Mouse (Mus musculus): Measurements from ENCODE around the gene Dennd1a.

Gene Dennd1a

DNA sequence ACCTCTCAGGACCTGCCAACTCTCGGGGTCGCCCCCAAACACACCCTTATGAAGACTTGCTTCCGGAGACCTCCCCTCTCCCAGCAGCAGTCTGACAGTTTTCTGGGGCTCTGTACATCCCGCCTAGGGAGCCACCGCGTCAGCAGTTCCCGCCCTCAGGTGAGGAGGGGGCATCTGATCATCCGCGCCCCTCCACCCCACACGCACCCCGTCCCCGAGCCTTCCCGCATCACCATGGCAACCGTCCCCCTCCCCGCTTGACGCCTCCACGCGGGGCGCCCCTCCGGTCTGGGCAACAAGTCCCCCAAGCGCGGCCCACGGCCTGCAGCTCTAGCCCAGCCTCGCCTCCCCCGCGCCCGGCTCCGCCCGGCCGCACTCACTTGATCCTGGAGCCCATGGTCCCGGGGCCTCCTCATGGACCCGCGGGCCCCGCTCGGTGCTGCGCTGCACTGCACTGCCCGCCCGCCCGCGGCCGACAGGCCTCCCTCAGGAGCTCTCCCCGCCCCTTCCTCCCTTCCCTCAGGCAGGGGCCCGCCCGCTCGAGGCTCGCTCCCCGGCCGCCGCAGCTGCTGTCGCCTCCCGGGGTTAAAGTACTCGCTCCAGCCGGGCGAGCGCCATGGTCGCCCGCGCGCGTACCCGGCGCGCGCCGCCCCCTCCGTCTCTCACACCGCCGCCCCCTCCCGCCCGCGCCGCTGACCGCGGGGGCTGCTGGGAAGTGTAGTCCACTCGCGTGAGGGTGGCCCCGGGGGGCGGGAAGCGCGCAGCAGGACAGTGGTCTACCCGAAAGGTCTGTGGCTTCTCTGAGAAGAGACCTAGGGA, at the start of gene Dennd1a:
TSS of gene Dennd1a (minus strand) at position 658 of the 819 bp plus-strand sequence.
- DNase-seq (ENCODE audit: low spot score) = peak; percentile 89

DNA sequence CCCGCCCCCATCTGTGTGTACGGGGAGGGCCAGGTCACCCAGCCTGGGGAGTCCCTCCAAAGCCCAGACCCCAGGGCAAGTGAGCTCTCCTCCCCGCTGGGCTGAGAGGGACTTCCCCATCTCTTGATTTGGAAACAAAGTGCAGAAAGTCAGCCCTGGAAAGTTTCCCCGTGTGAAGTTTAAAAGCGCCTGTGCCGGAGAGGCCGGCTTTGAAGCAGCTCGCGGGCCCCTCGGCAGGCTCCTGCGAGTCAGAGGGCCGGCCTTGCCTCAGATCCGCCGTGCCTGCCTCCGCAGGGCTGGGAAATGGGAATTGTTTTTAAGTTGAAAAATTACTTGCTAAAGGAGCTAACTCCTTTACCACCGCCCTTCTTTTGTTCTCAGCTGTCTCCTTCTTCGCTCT, 49.4 kb upstream of the Dennd1a start:
- peak; percentile 67 for DNase-seq (ENCODE audit: low spot score)

DNA sequence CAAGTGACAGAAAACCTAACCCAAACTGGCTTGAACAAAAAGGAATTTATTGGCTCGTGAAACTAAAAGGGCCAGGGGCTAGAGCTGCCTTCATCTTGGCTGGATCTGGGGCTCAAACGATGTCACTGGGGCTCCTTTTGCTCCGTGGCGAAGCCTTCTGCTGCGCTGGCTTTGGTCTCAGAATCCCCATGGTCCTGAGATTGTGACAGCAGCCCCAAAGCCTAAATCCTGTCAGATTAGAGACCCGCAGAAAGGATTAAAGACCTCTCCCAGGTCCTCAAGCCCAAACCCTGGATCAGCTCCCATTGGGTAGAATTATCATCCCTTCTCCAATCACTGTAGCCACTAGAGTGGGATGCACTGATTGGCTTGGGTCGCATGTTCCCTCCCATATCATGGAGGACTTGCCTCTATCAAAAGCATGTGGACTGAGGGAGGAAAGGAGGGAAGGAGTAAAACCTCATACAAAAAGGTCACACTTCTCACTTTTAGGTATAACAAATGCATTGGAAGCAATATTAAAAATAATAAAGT, 46.5 kb upstream of the Dennd1a start:
- peak; percentile 4 for DNase-seq (ENCODE audit: low spot score)

DNA sequence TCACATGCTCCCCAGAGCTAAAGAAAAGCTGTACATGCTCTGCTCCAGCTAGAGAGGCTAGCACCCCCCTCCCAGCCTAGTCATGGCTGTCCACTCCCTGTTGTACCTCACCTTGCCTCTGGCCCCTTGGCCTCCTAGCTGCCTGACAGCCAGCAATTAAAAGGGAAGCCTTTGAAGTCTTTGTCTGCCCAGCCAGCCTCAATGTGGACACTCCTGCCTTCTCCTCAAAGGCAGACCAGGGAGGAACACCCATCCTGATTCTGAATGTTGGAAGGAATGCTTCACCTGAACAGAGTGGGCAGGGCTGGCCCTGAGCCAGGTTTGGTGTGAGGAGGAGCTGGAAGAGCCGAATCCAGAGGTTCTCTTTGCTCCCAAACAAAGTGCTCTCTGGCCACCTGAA, 39.5 kb upstream of the Dennd1a start:
- no peak for DNase-seq (ENCODE audit: low spot score)

DNA sequence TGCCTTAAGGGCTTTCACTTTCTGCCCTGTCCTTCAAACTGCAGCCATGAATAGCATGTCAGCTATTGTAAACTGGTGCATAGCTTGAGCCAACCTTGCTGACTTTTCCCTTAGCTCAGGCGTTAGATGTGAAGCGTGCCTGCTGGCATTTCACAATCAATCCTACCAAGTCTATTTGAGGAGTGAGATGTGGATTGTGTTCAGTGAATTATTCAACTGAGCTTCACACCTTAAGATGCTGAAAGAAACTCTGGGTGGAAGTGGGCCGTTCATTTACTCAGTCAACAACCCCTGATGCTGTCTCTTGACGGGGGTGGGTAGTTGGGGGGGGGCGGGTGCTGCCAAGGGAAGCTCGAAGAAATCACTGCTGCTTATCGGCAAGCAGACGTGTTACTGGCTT, 36.2 kb upstream of the Dennd1a start:
- no peak for DNase-seq (ENCODE audit: low spot score)

DNA sequence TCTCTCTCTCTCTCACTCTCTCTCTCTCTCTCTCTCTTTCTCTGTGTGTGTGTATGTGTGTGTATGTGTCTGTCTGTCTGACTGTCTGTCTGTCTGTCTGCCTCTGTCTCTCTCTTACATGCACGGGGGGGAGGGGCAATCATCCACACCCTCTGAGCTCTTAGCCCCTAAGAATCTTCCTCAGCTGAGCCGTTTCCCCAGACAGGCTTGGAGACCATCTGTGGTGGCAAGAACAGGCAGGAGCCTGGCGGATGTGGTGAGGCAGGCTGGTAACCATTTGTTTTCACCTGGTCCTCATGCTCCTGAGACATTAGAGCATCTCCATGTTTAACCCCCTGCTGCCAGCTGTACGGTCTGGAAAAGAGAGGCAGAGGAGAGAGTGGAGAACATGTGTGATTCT, 33.7 kb upstream of the Dennd1a start:
- no peak for DNase-seq (ENCODE audit: low spot score)

DNA sequence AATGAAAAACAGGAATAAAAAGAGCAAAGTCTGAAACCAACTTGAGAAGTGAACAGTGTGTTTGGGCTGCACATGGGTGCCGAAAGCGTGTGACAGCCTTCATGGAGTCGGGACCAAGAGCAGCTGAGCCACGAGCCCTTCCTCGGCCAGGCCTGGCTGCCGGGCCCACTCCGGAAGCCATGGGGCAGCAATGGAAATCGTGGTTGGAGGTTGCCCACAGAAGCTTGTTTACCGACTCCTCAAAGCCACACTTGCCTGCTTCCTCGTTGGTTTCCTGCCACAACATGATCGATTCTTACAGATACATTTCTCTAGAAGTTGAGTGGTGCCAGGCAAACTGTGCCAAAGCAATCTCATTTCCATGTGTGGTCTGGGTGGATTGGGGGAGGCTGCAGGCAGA, 31.9 kb upstream of the Dennd1a start:
- DNase-seq (ENCODE audit: low spot score) = no peak

DNA sequence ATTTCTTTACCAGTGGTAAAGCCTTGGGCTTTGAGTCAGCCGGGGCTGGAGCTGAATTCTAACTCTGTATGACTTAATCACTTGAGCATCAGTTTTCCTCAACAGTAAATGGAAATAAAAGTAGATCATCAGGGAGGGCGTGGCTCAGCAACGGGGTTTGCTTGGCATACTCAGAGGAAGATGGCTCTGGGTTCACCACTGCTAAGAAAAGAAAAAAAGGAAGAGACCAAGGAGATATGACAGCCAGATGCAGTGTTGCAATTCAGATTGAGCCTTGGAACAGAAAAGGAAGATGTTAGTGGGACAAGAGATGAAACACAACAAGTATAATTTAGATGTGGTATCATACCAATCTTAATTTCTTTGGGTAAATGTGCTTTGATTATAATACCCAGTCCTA, 26.2 kb upstream of the Dennd1a start:
- no peak for DNase-seq (ENCODE audit: low spot score)

DNA sequence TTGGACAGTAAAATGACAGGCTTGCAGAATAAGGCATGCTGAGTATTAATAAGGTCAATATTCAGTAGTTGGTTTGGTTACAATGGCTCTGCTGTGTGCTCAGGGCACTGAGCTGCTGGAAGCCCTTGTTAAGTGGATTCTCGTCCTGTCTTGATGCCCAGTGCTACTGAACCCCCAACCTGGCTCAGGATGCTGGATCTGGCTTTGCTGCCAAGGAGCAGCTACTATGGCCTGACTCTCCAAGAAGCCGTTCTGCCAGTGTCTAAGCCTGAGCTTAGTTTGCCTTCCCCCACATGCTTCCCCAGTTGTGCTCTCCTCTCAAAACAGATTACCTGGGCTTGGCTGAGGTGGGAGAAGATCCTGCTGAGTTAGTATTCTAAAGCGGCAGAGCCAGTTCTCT, 25.7 kb upstream of the Dennd1a start:
- no peak for DNase-seq (ENCODE audit: low spot score)

DNA sequence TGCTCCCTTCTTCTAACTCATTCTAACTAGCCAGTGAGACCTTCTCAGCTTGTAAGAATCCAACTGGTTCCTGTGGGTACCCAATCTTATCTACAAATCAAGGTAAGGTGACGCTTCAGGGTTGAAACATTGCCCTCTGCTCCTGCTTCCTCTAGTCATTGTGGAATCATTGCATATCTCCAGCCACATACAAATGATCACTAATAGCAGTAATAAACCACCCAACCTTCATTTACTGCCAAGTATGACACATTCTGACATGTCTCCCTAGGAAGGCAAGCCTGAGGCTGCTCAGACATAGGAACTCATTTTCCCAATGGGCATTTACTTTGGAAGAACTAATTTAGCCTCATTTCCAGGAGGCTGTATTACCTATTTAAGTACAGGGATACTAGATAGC, 18.0 kb upstream of the Dennd1a start:
- no peak for DNase-seq (ENCODE audit: low spot score)

DNA sequence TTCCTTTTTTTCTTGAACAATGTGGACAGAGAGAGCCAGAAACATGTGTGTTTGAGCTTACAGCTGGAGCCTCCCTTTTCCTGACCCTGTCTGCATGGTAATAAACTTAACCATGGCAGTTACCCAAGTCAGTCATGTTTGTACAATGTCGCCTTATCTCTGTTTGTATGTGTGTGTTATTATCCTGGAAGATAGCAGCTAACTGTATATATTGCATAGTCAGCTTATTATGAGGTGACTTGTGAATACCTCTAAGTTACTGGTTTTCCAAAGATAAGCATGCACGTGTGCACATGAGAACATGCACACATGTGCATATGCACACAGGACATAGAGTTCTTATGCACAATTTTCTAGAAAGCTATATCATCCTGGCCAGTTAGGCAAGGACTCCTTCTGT, 13.8 kb upstream of the Dennd1a start:
- DNase-seq (ENCODE audit: low spot score) = no peak

DNA sequence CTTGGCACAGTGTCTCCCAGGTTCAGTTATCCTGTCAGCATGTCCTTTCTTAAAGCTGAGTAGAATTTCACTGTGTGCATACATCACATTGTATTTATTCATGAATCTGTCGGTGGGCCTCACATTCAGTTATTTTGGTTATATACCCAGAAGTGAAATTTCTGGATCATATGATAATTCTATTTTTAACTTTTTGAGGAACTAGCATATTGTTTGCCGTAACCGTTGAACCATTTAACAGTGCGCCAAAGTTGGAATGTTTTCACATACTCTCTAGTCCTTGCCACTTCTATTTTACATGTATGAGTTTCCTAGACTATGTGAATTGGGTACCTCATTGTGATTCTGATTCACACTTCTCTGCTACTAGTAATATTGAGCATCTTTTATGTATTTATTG, 8.7 kb upstream of the Dennd1a start:
- no peak for DNase-seq (ENCODE audit: low spot score)

DNA sequence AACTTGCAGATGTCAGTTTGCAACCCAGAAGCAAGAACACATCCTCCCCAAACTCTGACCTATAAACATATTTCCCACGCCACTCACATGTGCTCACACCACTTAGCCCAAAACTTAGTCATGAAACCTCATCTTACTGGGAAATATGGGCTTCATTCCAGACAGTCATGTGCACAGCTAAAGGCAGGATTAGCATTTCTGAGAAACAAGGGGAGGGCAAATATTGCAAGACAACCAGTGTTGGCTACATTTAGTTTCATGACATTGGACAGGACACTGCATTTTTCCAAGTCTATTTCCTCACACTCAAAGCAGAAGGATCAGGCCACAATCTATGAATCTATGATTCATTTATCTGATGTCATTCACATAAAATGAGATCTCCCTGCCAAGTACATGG, 4.3 kb upstream of the Dennd1a start:
- no peak for DNase-seq (ENCODE audit: low spot score)

DNA sequence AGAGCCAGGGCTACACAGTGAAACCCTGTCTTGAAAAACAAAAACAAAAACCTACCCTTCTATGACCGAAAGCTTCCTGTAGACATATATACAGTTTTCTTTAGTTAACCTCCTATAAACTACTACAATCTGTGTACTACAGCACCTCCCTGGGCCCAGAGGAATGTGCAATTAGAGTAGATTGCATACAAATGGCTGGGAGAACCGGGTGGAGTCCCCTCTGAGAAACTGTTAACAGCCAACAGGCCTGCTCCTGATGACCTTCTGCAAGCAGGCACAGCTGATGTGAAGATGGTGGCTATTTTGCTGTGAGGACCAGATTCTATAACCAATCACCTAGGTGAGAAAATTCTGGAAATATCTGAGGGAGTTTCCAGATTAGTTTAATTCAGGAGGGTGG, 1.0 kb upstream of the Dennd1a start:
- DNase-seq (ENCODE audit: low spot score) = no peak

DNA sequence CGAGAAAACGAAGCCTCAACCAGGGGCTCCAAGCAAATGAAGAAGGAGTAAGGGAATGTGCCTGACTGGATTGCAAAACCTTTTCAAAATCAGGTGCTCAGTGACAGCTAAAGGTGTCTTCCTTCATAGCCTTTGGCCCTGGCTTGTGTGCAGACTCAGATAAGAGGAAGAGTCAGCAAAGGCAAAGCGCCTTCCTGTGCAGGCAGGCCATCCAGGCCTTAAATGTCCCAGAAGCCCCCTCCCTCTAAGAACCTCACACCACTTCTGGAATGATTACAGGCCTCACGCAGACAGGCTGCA, 807 bp downstream of the Dennd1a start:
- DNase-seq (ENCODE audit: low spot score) = no peak

DNA sequence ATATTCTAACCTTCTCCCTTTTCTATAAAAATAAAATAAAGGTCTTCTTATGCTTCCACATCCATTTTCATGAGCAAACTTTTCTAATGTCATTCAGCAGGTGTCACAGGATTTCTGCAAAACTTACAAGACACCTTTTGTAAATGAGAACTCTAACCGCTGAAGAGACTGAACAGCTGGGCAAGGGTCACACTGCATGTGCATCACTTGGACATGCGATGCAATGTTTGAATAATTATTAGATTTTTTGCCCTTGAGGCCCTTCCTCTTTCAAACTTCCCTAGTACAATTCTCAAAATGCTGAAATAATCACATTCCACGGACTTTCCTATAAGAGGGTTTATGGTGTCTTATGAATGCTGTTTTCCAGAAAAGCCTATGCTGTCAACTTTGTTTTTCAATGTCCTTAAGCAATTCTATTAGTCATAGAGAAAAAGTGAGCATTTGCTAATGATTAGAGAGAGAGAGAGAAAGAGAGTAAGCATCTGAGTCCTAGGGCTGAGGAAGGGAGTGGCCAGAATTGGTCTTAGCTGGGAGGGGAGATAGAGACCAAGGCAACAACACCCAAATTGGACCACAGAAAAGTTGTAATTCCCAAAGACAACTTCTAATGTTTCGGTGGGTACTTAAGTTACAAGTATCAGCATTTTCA, 1.3 kb downstream of the Dennd1a start:
- no peak for DNase-seq (ENCODE audit: low spot score)

DNA sequence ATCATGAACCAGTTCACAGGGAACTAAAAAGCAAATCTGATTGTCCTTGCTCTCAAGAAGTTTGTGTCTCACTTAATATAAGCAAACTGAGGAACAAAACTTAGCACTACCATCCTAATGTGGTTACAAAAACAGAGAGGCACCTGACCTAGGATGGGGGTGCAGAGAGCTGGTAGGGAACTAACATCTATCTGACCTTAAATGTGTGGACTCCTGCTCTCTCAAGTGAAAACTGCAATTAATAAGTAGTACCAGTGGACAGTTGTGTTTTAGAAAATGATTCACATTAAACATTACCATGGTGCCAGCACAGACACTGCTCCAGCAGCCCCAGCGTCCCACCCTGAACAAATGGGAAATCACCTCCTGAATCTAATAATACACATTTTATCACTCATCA, 3.2 kb downstream of the Dennd1a start:
- DNase-seq (ENCODE audit: low spot score) = no peak

DNA sequence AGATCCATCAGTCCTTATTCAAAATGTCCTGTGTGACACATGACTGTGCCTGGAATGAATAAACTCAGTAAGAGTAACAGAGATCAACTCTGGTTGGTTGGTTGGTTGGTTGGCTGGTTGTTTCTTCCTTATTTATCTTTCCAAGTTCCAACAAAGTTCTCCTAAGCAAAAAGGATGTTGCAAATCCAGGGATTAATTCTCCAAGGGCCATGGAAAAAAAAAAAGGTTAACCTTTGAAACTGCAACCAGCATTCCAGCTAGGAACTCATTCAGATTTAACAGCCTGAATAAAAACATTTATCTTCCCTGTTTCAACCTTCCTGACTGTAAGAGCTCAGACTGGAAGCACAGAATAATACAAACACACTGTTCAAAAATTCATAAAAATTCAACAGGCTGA, 6.8 kb downstream of the Dennd1a start:
- no peak for DNase-seq (ENCODE audit: low spot score)

DNA sequence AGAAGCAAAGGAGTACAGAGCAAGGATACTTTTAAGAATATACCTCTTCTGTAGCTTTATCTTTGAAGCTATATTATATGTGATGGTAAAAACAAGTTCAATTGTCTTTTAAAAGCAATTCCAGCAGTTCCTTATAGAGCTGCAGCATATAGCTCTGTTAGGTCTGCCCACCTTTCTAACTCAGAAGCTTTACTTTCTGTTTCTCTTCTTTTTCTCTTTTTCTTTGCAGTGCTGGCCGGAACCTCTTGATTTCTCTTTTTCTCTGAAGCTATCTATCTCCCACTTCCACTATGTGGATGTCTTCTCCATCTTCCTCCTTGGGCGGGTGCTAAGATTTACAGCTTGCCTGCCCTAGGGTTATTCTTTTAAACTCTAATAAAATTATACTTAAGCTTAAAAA, 12.2 kb downstream of the Dennd1a start:
- no peak for DNase-seq (ENCODE audit: low spot score)

DNA sequence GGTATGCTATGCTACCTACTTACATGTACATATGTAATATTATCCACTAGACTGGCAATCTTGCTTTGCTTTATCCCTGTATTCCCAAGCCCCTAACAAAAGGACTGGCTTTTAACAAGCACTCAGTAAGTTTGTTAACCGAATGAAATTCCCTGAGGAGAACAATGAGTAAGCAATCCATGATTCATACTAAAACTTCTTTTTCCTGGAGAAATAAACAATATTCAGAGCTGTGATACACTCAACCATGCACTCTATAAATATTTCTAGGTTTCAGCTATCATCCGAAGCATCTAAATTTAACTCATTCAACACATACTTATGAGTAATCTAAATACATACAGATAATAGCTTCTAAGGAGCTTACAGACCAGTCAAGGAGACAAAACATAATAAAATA, 23.5 kb downstream of the Dennd1a start:
- DNase-seq (ENCODE audit: low spot score) = no peak

DNA sequence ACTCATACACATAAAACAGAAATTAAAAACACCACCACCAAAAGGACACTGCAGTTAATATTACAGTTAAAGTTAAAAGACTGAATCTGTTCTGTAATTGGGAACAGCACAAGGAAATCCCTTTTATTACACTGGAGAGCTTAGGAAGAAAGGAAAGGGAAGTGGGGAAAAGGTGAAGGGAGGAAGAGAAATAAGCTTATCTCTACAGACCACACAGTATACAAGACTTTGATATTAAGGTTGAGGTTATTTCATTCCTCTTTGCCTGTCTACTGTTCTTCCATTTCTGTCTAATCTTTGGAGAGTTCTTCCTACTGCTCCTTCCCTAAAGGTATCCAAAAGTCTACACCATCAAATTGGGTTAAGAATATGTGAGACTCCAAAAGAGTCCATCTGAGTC, 28.1 kb downstream of the Dennd1a start:
- no peak for DNase-seq (ENCODE audit: low spot score)

DNA sequence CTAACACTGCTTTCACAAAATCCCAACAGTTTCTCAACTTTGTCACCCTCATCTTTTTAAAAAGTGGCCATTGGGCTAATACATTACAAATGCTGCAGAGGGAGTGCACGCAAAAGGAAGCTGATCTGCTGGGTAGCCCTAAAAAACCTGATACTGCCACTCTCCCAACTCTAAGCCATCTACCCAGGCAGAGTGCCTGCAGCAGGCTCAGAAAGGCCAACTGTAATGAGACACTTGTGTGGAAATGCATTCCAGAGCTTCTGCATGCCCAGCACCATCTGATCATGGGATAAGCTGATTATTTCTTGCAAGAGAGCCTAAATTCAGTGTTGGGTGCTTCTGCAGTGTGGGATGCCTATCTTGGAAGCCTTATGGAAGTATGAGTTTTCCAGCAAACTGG, 49.6 kb downstream of the Dennd1a start:
- DNase-seq (ENCODE audit: low spot score) = peak; percentile 26

DNA sequence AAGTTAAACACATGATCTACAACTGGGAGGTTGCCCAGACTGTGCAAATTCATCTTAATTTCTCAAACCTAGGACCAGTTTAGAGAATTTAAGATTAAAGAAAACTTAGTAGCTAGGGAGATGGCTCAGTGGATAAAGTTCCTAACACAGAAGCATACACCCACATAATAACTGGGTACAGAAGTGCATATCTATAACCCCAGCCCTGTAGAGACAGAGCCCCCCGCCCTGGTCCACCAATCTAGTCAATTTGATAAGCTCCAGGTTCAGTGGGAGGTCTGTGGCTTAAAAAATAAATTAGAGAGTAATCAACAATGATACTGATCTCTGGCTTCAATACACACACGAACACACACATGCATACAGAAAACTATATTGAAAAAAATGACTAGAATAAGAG, 51.6 kb downstream of the Dennd1a start:
- DNase-seq (ENCODE audit: low spot score) = no peak

DNA sequence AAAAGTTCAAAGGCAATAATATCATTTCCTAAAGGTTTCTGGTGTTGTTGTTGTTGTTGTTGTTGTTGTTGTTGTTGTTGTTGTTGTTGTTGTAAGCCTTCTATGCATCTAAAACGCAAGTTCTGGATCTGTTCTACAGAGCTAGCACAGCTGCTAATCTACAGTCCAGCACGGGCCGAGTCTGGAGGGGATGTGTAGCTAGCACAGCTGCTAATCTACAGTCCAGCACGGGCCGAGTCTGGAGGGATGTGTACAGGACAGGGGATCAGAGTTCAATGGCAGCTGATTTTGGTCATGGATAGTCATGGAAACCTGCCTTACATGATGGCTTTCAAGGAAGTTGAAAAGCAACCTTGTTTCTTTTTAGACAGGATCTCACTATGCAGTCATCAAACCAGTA, 57.3 kb downstream of the Dennd1a start:
- no peak for DNase-seq (ENCODE audit: low spot score)
